Mouse (Mus musculus): Measurements from ENCODE around the gene Col26a1. TPM values are rescaled to one million over a fixed set of nuclear protein-coding genes. Genes with fewer than 3 reads are reported as not detected.
A peak's percentile ranks its signal among the peaks of the same experiment; 100 is the strongest.

Col26a1 gene
- 1 to 10 TPM; 5.2 to 6.6 TPM for total RNA-seq (2021)
- long read RNA-seq, experiment 1, partial matches to known transcripts = 2 of 7 reads
- long read RNA-seq, experiment 1, other reads (novel, unspliced or antisense) = 0 of 7 reads
- long read RNA-seq, experiment 2, partial matches to known transcripts = 1 of 2 reads
- long read RNA-seq, experiment 2, other reads (novel, unspliced or antisense) = 0 of 2 reads

DNA sequence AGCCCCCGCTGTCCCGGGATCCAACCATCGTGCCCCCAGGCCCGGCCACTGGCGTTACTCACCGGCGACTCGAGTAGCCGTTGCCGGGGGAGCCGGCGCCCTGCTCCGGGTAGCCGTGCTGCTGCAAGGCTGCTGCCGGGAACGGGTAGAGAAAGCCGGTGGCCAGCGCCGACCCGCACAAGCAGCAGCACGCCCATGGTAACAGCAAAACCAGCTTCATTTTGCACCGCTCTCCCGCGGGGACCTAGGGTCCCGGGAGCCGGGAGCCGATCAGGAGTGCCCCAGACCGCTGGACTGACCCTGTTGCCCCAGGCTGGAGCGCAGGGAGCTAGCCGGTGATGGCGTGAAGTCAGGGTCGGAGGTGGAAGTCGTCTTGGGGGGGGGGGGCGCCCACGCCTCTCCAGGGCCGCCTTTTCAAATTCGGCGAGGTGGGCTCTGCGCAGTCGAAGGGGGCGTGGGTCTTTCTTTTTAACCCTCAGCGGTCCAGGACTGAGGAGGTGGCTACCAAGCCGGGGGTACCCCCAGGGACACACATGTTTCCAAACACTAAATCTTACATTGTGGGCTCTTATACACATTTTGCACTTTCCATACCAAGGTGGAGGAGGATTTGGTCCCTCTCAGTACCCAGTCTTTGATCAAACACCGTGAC lies at the start of gene Col26a1:
Gene Col26a1 (minus strand): TSS at position 422 of the 652 bp plus-strand sequence.
- intact Hi-C loops (cut with DNase I) = no loop called here

GRCm38 (mm10) chr5:136931896-136932295 lies 48.9 kb upstream of the Col26a1 start:
- intact Hi-C loops (cut with DNase I) = no loop called here
- DNase-seq = no peak

More for the DNA sequence above, at the start of gene Col26a1:
- peak; percentile 35 to 40 for DNase-seq

DNA sequence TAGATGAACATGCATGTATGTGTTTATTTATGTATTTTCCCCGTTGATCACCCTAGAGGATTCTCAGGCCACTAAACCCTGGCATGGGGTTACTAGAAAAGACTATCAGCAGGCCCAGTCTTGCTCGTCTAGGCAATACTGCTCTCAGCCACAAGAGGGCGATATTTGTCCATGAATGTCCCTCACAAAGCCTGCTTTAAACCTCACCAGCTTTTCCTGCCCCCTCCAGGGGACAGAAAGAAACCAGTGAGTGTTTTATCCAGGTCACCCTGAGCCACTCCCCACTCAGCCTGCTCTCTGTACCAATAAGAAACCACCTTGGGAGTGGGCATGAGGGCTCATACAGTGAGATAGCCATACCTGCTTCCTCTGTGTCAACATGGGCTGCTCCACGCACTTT lies 46.1 kb upstream of the Col26a1 start:
- peak; percentile 81 to 89 for DNase-seq
- intact Hi-C loops (cut with DNase I) = loop anchor here (2.0 to 10.0 kb wide), 2 partner anchors 42 to 176 kb away; no protein-coding TSS in a partner anchor

GRCm38 (mm10) chr5:136923751-136924478 lies 40.9 kb upstream of the Col26a1 start:
- DNase-seq = no peak
- intact Hi-C loops (cut with DNase I) = loop anchor here (10.0 kb wide), 1 partner anchor 181 kb away; no protein-coding TSS in a partner anchor

DNA sequence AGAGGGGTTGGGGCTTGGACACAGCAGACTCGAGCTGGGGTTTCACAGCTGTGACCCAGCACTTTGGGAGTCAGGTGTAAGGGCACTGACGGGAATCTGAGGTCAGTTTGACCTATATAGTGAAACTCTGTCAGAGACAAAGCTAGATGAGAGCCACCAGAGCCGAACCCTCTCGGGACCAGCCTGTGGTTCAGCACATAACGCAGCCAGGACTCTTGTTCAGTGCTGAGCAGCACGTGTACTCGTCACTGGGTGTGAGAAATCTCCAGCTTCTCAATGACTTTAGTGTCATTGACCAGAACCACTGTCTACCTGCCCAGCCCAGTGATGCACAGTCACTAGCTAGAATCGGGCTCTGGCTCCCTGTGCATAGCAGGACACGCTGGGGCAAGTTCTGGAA lies 39.8 kb upstream of the Col26a1 start:
- DNase-seq = no peak
- intact Hi-C loops (cut with DNase I) = loop anchor here (10.0 kb wide), 1 partner anchor 182 kb away; no protein-coding TSS in a partner anchor

DNA sequence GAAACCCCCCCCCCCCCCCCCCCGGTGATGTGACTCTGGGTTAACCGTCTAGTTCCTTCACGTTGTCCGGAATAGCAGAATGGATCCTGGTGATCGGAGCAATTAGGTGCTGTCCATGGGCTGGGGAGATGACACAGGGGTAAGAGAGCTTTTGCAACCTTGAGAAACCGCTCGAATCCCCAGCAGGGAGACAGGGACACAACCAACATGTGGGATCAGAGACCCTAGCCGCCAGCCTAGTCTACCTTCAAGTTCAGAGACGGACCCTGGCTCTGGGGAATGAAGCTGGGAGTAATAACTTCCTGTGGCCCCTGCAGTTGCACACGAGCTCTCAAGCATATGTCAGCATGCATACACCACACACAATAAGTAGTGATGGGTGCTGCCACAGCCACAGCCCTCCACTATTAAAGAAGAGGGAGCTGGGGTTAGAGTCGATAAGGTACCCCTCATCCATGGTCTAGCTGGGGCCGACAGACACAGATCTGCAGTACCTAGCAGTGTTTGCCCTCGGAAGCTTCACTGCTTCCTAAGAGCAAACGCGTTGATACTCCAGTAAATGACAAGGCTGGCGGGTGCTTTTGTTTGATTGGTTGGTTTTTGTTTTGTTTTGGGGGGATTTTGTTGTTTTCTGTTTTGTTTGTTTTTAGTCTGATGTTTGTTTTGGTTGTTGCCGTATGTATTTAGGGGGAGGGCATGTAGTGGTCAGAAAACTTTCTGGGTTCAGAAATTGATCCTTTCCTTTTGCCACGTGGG lies 36.7 kb upstream of the Col26a1 start:
- intact Hi-C loops (cut with DNase I) = loop anchor here (10.0 kb wide), 1 partner anchor 185 kb away; no protein-coding TSS in a partner anchor
- DNase-seq = no peak

DNA sequence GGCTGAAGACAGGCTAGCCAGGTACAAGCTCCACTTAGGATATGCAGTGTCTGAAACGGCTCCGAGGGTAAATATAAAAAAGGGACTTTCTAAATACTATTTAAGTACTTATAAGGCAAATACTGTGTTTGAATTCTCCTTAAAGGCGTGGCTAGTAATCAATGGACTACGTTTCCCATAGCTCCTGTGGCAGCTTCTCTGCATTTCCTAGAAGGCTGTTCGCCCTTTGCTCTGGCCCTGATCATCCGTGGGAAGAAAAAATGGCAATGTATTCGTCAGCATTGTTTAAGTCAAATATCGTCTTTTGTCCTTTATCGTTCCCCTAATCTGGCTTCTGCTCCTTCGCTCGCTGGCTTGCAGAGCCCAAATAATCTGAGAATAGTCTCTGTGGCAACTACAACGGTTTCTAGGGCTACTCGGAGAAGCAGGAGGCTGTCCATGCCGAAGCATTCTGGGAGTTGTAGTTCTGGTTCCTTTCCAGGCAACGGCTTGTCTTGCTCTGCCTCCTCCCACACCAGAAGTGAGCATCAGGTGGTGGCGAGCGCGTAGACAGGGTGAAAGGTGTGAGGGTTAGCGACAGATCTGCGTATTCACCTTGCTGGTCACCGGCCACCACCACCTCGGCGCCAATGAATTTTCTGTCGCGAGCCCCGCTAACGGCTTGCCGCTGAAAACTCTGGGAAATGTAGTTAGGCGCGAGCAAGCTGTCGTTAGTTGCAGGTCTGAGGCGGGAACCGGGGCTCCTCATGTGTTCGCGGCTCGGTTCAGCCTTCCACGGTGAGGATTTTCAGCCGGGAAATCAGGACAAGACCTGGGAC lies 35.9 kb upstream of the Col26a1 start:
- intact Hi-C loops (cut with DNase I) = no loop called here
- DNase-seq = peak; percentile 63 to 73

GRCm38 (mm10) chr5:136917613-136918242 lies 34.7 kb upstream of the Col26a1 start:
- DNase-seq = no peak
- intact Hi-C loops (cut with DNase I) = no loop called here

DNA sequence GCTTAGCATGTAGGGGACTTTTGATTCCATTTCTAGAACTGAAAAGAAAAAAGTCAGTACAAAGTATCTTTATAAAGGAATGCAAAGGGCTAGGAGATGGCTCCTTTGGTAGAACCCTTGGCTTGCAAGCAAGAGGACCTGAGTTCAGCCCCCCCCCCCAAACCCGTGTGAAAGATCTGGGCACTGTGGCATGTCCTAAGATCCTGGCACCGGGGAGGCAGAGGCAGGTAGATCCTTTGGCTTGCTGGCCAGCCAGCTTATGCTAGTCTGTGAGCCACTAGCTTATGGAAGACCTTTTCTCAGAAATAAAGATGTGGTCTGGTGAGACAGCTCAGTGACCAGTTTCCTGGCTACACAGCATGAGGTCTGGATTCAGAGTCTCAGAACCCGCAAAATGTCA lies 31.2 kb upstream of the Col26a1 start:
- no peak for DNase-seq
- intact Hi-C loops (cut with DNase I) = no loop called here

DNA sequence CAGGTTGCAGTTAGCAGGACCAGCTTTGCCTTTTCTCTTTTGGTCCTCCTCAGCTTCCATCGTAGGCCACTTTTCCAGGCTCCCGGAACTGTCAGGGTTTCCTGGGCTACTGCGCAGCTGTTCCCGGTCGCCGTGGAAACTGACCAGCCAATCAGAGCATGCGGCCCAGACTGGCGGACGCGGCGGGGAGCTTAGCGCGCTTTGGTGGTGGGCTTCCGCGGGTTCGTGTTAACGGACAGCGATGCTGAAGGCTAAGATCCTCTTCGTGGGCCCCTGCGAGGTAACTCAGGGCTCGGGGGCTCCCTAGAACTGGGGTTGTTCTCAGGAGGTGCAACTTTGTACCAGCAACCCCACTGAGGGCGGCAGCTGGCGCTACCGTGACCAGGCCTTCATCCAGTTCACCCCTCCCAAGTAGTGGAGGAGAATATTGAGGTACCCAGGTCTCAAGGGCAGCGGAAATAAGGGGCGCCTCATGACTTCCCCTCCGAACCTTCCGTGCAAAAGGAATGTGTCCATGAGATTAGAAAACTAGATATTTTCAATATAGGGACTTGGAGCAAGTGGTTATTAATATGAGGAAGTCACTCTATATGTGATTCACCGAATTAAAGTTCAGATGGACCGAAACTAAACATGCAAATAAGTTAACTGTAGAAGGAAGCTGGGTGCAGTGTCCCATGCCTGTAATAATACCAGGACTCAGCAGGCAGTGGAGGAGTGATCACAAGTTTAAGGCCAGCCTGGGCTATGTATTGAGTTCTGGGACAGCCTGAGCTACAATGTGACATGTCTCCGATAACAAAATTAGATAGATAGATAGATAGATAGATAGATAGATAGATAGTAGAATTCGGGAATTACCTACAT lies 25.2 kb upstream of the Col26a1 start, which contains the start of gene Ift22:
Gene Ift22 (plus strand): TSS at position 160 of the 867 bp plus-strand sequence.
- peak; percentile 90 to 95 for DNase-seq
- intact Hi-C loops (cut with DNase I) = no loop called here

GRCm38 (mm10) chr5:136907587-136907986 lies 24.6 kb upstream of the Col26a1 start:
- intact Hi-C loops (cut with DNase I) = no loop called here
- DNase-seq = no peak

GRCm38 (mm10) chr5:136905630-136906029 lies 22.6 kb upstream of the Col26a1 start:
- DNase-seq = peak in 1 of 2 experiments; percentile 36
- intact Hi-C loops (cut with DNase I) = no loop called here

DNA sequence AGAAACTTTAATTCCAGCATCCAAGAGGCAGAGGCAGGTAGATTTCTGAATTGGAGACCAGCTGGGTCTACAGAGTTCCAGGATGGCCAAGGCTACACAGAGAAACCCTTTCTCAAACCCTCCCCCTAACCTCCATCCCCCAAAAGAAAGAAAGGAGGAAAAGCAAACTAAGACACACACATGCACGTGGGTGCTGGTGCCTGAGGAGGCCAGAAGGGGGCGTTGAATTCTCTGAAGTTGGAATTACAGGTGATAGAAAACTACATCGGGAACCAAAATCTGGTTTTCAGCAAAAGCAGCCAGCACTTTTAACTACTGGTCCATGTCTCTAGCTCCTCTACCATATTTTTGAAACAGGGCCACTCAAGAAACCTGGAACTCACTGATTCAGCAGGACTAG lies 21.6 kb upstream of the Col26a1 start:
- DNase-seq = no peak
- intact Hi-C loops (cut with DNase I) = no loop called here

- intact Hi-C loops (cut with DNase I) = no loop called here
Observed at GRCm38 (mm10) chr5:136895529-136895963, 12.5 kb upstream of the Col26a1 start.

DNA sequence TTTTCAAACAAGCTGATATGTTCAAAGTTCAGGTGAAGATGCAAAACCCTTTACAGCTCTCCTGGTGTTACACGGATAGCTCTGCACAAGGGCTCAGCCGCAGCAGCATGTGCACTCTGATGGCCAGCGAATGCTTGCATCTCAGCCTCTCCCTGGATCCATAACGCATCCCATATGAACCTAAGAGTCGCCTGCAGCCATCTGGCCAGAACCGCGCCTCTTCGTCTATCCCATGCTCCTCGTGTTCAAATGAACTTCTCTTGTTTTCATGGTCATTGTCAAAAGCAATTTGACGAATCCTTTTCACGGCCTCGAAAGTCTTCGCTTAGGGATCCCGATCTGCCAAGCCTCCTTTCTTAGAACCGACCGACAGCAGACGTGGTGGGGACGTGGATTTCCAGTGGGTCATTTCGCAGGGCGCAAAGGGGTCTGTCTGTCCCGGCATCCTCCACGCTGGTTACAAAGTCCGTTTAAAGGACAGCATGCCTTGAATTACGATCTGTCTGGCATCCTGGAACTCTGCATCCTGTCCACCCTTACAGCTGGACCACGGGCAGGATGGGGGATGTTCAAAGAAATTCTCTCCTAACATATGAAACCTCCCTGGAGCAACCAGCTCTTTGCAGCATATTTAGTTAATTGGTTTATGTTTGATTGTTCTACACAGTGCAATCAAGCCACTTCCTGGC lies 12.0 kb upstream of the Col26a1 start:
- intact Hi-C loops (cut with DNase I) = no loop called here
- DNase-seq = no peak

More at GRCm38 (mm10) chr5:136895529-136895963, 12.5 kb upstream of the Col26a1 start:
- no peak for DNase-seq

DNA sequence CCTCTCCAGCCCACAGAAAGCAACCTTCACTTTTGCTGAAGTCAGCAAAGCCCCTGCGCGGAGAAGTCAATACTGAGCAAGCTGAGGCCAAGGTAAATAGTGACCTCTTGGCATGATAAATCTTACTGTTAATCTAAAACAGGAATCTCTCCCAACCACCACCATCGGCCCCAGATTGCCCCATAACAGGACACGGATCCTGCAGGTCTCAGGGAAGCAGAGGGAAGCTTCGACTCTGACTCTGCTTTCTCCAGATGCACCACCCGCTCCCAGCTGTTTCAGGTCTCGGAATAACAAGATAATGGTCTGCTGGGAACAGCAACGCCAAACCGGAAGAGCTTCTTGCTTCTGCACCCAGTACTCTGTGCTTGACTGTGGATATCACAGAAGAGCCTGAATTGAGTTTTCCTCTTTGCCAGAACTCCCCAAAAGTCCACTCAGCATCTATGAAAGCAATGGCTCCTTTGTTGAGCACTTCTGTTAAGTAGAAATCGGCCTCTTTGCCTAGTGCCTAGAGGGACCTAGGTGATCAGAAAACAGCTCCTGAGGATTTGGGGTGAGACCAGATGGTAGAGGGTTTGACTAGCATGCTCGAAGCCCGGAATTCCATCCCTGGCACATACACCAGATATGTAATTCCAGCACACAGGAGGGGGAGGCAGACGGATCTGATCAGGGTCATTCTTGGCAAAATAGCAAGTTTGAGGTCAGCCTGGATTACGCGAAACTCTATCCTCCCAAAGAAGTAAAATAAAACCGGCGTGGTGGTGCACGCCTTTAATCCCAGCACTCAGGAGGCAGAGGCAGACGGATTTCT lies 5.7 kb upstream of the Col26a1 start:
- DNase-seq = peak; percentile 35 to 51
- intact Hi-C loops (cut with DNase I) = no loop called here

DNA sequence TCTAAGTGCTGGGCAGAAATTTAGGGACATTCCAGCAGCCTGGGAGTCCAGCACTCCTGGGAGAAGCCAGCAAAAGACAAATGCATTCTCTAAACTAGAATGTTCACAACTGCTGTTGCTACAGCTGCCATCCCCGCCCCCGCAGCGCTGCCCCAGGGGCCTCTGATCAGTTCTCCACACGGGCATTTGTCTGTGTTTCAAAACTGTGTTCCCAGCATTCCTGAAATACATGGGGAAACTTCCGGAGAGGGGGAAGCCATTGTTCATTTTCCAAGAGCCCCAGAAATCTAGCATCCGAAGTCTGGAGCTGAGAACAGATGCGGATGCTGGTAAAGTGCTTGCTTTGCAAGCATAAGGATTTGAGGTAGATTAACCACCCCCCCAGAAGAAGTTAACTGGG lies 3.9 kb upstream of the Col26a1 start:
- intact Hi-C loops (cut with DNase I) = no loop called here
- peak in 1 of 2 experiments; percentile 20 for DNase-seq
